Mouse (Mus musculus) frontal cortex, postnatal 14 days (tissue): ENCODE results near the gene Stx2.
"Not testable (repeated sequence)": the region's sequence is repeated elsewhere in the genome, so short reads cannot be mapped to it uniquely, and the experiment has no call there.

Source experiments
- DNase-seq, 2 experiments: peaks; one replicate each; pipeline ENCODE4 v3.0.0; 2022; ENCODE audit warnings: low spot score in 2 of 2

The Stx2 gene

DNA sequence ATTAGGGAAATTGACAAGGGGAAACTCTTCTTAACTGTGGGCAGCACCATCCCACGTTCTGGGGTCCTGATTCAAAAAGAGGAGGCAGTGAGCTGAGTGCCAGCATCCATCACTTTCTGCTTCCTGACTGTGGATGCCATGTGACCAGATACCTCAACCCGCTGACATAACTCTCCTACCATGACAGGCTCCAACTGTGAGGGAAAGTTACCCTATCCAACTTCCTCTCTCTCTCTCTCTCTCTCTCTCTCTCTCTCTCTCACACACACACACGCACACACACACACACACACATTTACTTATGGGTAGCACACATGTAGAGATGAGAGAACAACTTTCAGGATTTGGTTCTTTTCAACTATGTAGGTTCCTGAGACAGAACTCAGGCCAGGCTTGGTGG lies 1.2 kb upstream of the Stx2 start:
- no peak for DNase-seq

GRCm38 (mm10) chr5:129008008-129008407 lies 366 bp downstream of the Stx2 start:
- no peak for DNase-seq

DNA sequence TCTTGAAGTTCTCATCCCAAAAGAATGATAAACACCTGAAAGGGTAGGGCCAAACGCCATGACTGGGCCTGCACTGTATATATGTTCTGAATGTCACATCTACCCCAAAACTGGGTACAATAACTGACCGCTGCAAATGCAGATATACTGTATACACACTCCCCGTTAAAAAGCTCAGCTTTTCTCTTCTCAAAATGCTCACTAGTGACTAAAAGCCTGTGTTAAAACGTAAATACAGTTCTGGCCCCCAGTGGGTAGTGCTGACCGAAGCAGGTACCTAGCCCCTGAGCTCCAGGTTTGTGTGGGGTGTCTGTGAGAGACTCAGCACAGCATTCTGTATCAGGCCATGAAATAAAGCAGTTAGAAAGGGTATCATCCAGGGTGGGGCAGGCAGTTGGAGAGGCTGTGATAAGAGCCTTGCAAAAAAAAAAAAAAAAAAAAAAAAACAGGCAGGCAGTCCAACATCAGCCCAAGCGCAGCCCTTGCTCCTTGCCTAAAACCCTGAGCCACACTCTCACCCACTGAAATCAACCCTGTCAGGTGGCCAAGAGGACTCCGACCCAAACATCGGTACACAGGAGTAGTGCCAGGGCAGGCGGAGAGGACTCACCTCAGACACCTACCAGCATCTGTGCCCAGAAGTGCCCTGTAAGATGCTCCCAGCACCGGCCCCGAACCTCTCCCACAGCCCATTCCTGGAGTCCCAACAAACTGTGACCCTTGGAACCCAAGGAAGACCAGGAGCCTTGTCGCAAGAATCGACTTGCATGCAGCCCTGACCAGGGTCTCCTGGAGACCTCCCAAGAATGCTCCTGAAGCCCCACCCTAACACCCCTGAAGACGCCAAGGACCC lies 1.0 kb downstream of the Stx2 start:
- no peak for DNase-seq

DNA sequence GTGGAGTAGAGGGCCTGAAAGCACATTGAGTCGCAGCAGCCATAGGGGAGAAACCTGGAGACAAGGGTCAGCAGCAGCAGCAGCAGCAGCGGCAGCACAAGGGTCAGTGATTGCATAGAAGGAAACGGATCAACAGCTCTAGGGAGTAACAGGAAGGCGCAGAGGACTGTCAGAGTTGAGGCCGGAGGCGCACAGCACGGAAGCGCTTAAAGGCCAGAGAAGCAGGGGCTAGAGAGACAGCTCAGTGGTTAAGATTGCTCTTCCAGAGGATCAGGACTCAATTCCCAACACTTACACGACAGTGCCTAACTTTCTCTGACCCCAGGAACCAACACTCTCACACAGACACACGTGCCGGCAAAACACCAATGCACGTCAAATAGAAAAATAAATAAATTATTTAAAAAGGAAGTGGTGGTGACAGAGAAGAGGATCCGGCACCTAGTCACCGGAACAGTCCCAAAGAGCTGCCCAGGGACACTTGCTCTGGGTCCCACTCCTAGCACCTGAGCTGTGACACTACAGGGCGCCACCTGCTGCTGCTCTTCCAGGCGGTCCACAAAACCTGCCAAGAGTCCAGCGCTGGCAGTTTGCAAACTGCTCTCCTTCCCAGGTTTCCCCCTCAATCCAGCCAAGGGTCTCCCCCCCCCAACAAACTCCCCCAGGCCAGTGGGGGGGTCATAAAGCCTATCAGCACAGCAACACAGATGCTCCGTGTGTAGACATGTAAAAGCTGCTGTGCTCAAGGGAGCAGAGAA lies 2.2 kb downstream of the Stx2 start:
- DNase-seq, result no peak

DNA sequence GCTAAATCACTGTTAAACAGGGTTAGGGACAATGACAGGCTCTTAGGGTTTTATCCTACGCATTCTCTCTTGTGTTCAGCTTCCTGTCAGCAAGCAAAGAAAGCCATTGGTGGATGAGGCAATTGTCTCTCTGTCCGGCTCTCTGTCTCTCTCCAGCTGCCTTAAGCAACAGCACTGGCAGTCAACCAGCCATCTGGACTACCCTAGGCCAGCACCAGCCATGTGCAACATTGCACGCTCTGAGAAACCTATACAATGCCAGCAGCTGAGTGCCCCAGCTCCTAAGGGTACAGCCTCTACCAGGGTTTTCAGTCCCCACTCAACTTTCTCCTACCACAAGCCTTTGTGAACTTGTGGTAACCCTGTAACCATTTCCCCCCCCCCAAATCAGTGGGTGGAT lies 3.0 kb downstream of the Stx2 start:
- no peak for DNase-seq

- DNase-seq, result no peak
Observed at GRCm38 (mm10) chr5:129002571-129003011, 5.8 kb downstream of the Stx2 start.

DNA sequence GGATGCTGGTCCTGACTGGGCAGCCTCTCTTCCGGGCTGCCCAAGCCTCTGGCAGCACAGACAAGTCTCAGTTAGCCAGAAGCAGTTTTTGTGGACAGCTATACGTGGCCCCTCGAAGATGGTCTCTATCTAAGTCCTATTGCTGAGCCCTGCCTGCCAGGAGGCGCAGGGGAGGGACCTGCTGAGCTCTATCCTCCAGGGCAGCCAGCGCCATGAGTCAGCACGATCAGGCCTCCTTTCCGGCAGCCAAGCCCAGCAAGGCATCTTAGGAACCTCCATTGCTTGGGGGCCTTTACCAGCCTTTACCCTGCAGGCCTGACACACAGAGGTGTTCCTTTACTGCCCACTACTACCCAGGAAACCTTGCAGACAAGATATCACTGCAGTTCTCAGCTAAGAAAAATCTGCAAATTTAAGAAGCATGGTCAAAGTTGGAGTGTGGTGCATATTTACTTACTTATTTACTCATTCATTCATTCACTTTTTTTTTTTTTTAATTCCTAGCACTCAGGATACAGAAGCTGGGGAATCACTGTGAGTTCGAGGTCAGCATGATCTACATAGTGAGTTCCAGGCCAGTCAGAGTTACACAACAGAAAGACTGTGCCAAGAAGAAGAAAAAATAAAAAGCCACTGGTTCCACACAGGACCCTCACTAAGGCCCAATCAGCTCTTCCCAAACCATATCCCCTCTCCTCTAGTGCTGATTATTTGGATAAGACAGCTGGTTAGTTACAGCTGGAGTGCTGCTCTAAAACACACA lies 7.5 kb downstream of the Stx2 start:
- no peak for DNase-seq

DNA sequence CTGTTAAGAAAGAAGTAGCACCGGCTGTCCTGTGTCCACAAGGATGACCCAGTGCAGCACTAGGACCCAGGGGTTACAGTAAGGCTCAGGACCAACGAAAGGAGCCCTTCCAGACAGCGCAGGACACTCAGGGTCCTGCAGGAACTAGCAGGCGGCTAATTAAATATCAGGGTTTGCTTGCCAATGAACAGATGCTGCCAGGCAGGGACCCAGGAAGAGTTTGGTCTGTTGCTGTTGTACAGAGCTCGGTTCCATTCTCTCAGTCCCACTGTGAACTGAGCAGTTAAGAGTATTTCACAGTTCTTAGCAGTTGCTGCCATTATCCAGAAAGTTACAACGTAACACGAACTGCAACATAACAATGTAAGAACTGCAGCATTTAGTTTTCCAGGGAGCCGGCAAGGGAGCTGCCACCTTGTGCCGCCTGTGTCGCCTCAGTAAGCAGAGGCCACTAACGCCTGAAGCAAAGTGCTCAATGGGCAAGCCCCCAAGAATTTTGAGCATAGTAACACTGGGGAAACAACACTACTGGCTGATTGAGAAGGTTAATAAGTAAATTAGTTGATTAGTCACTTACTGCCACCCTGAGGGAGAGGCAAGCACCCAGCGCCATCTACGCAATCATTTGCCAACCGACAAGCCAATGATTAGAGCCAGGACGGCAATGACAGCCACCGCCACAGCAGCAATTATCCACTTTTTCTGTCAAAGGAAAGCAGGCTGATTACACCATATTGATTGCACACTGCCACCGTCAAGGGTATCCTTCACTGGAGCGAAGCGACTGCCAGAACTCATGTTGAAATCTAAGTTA lies 21.0 kb downstream of the Stx2 start:
- DNase-seq, result no peak

GRCm38 (mm10) chr5:128985946-128986345 lies 22.4 kb downstream of the Stx2 start:
- DNase-seq, result no peak

- DNase-seq, result no peak
Observed at GRCm38 (mm10) chr5:128984536-128984935, 23.8 kb downstream of the Stx2 start.

GRCm38 (mm10) chr5:128981607-128982006 lies 26.8 kb downstream of the Stx2 start:
- peak in 1 of 2 experiments; percentile 53 for DNase-seq

DNA sequence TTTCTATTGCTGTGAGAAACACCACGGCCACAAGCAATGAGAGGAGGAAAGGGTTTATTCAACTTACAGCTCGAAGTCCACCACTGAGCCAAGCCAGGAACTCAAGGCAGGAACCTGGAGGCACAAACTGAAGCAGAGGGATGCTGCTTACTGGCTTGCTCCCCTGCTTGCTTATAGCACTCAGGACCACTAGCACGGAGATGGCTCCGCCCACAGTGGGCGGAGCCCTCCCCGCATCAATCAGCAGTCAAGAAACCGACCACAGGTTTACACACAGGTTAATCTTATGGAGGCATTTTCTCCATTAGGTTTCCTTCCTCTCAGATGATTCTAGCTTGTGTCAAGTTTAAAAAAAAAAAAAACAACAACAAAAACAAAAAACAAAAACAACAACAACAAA lies 27.5 kb downstream of the Stx2 start:
- no peak for DNase-seq

DNA sequence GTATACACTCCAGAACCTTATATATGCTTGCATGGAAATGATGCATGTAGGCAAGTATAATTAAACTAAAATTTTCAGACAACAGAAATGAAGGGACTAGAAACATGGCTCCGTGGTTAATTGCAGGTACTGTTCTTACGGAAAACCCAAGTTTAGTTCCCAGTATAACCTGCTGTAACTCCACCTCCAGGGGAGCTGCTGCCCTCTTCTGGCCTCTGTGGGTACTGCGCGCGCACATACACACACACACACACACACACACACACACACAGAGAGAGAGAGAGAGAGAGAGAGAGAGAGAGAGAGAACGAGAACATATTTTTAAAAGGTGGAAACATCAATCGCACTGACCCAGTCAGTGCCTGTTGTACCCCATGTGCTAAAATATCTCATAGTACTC lies 29.4 kb downstream of the Stx2 start:
- DNase-seq, result no peak

DNA sequence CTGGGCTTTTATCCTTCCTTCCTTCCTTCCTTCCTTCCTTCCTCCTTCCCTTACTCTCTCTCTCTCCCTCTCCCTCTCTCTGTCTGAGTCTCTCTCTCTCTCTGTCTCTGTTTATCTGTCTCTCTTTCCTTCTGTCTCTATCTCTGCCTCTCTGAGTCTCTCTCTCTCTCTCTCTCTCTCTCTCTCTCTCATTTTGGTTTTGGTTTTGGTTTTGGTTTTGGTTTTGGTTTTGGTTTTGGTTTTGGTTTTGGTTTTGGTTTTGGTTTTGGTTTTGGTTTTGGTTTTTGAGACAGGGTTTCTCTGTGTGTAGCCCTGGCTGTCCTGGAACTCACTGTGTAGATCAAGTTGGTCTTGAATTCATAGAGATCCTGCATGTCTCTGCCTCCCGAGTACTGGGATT lies 30.9 kb downstream of the Stx2 start:
- DNase-seq, result not testable (repeated sequence)

- no peak for DNase-seq
Observed at GRCm38 (mm10) chr5:128976266-128976665, 32.1 kb downstream of the Stx2 start.

- DNase-seq, result peak in 1 of 2 experiments; percentile 82
Observed at GRCm38 (mm10) chr5:128971298-128971697, 37.1 kb downstream of the Stx2 start.

GRCm38 (mm10) chr5:128970878-128971277 lies 37.5 kb downstream of the Stx2 start:
- DNase-seq, result no peak

DNA sequence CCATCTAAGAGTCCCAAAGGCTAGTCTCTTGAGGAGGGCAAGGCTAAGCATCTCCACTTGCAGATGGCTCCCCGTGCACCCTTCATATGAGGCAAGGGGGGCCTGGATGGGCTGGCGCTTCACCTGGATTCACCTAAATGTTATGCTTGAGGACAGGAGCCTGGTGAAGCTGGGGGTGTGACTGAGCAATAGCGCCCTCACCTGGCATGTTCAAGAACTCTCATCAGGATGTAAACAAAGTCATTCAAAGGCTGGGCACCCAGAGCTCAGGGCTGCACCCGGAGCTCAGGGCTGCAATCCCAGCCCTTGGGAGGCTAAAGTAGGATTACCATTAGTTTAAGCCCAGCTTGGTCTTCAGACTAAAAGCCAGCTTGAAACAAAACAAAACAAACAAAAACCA lies 44.0 kb downstream of the Stx2 start:
- no peak for DNase-seq

- DNase-seq, result no peak
Observed at GRCm38 (mm10) chr5:128958916-128959315, 49.5 kb downstream of the Stx2 start.

DNA sequence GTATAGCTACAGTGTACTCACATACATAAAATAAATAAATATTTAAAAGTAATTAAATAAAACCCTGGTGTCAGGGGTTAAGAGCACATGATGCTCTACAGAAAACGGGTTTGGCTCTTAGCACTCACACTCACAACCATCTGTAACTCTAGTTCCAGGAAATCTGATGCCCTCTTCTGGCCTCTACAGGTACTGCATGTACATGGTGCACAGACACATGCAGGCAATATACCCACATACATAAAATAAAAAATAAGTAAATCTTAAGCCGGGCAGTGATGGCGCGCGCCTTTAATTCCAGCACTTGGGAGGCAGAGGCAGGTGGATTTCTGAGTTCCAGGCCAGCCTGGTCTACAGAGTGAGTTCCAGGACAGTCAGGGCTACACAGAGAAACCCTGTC lies 54.0 kb downstream of the Stx2 start:
- DNase-seq, result peak in 1 of 2 experiments; percentile 42
